Mouse (Mus musculus): ENCODE measurements around the gene Urm1. TPM values are rescaled to one million over a fixed set of nuclear protein-coding genes. Genes with fewer than 3 reads are reported as not detected.

Gene Urm1
- total and polyA plus RNA-seq, 2 experiments = 8.1 to 26.6 TPM

- no peak overlapping the region for H3K9ac ChIP-seq (ENCODE audit: low read depth, low read length)
- TF ChIP-seq POLR2A (IDR thresholded peaks at IDR 0.05; ENCODE audit: extremely low read depth, insufficient read depth, low read length) (no peak), CTCF (IDR thresholded peaks at IDR 0.05; ENCODE audit: low read depth, low read length) (no peak)
- no peaks in the 10 kb centered on the region for H3K27me3 ChIP-seq (ENCODE audit: control insufficient read depth, insufficient read depth, low read length)
- H3K4me3 ChIP-seq (ENCODE audit: insufficient read depth, low read depth, low read length) = no peak overlapping the region
- no peaks in the 10 kb centered on the region for H3K4me1 ChIP-seq (ENCODE audit: control insufficient read depth, insufficient read depth, low read length)
- no peak overlapping the region for H3K27ac ChIP-seq (replicated peaks; ENCODE audit: insufficient read depth, low read depth, low read length)
- no peak for DNase-seq (ENCODE audit: extremely low read depth, low read depth, low spot score)
- H3K36me3 ChIP-seq (ENCODE audit: control insufficient read depth, insufficient read depth, low read length) = 0 out of 2 replicates have a peak, but pooled peaks cover 2% of the 10 kb centered on the region
- H3K79me2 ChIP-seq (ENCODE audit: control insufficient read depth, insufficient read depth, low read length) = peaks cover 4% of the 10 kb centered on the region; the same call in 1 of the 2 replicates
- WGBS = 92% methylated on average over 2 of the region's 2 CpGs
Observed at GRCm38 (mm10) chr2:29835391-29835899, 15.6 kb downstream of the Urm1 start.

- TF ChIP-seq CTCF (IDR thresholded peaks at IDR 0.05; ENCODE audit: low read depth, low read length) (no peak), POLR2A (IDR thresholded peaks at IDR 0.05; ENCODE audit: extremely low read depth, insufficient read depth, low read length) (no peak)
- Histone ChIP-seq H3K4me1 (ENCODE audit: control insufficient read depth, insufficient read depth, low read length) (no peaks in the 10 kb centered on the region), H3K4me3 (ENCODE audit: insufficient read depth, low read depth, low read length) (no peak overlapping the region), H3K9ac (ENCODE audit: low read depth, low read length) (no peak overlapping the region), H3K27ac (replicated peaks; ENCODE audit: insufficient read depth, low read depth, low read length) (no peak overlapping the region), H3K27me3 (ENCODE audit: control insufficient read depth, insufficient read depth, low read length) (no peaks in the 10 kb centered on the region), H3K36me3 (ENCODE audit: control insufficient read depth, insufficient read depth, low read length) (peaks cover 4% of the 10 kb centered on the region; the same call in 1 of the 2 replicates), H3K79me2 (ENCODE audit: control insufficient read depth, insufficient read depth, low read length) (no peaks in the 10 kb centered on the region)
- no peak for DNase-seq (ENCODE audit: extremely low read depth, low read depth, low spot score)
- 65% methylated on average over 4 of the region's 4 CpGs for WGBS
Observed at GRCm38 (mm10) chr2:29839460-29839859, 19.6 kb downstream of the Urm1 start.

- TF ChIP-seq POLR2A (IDR thresholded peaks at IDR 0.05; ENCODE audit: extremely low read depth, insufficient read depth, low read length) (no peak), CTCF (IDR thresholded peaks at IDR 0.05; ENCODE audit: low read depth, low read length) (no peak)
- no peak overlapping the region for H3K4me3 ChIP-seq (ENCODE audit: insufficient read depth, low read depth, low read length)
- 87% methylated on average over 9 of the region's 9 CpGs for WGBS
- H3K27ac ChIP-seq (replicated peaks; ENCODE audit: insufficient read depth, low read depth, low read length) = no peak overlapping the region
- H3K79me2 ChIP-seq (ENCODE audit: control insufficient read depth, insufficient read depth, low read length) = no peaks in the 10 kb centered on the region
- H3K4me1 ChIP-seq (ENCODE audit: control insufficient read depth, insufficient read depth, low read length) = no peaks in the 10 kb centered on the region
- no peaks in the 10 kb centered on the region; the same call in 1 of the 2 replicates for H3K27me3 ChIP-seq (ENCODE audit: control insufficient read depth, insufficient read depth, low read length)
- H3K9ac ChIP-seq (ENCODE audit: low read depth, low read length) = no peak overlapping the region
- peaks cover 4% of the 10 kb centered on the region; the same call in 1 of the 2 replicates for H3K36me3 ChIP-seq (ENCODE audit: control insufficient read depth, insufficient read depth, low read length)
- DNase-seq (ENCODE audit: extremely low read depth, low read depth, low spot score) = no peak
Observed at GRCm38 (mm10) chr2:29843231-29844105, 23.6 kb downstream of the Urm1 start.

- DNase-seq (ENCODE audit: extremely low read depth, low read depth, low spot score) = no peak
- Histone ChIP-seq H3K79me2 (ENCODE audit: control insufficient read depth, insufficient read depth, low read length) (no peaks in the 10 kb centered on the region), H3K27ac (replicated peaks; ENCODE audit: insufficient read depth, low read depth, low read length) (no peak overlapping the region), H3K4me3 (ENCODE audit: insufficient read depth, low read depth, low read length) (no peak overlapping the region), H3K27me3 (ENCODE audit: control insufficient read depth, insufficient read depth, low read length) (no peaks in the 10 kb centered on the region; the same call in 1 of the 2 replicates), H3K4me1 (ENCODE audit: control insufficient read depth, insufficient read depth, low read length) (no peaks in the 10 kb centered on the region), H3K9ac (ENCODE audit: low read depth, low read length) (no peak overlapping the region), H3K36me3 (ENCODE audit: control insufficient read depth, insufficient read depth, low read length) (peaks cover 4% of the 10 kb centered on the region; the same call in 1 of the 2 replicates)
- WGBS = 92% methylated on average over 2 of the region's 2 CpGs
- no peak for TF ChIP-seq CTCF (IDR thresholded peaks at IDR 0.05; ENCODE audit: low read depth, low read length)
- TF ChIP-seq POLR2A (IDR thresholded peaks at IDR 0.05; ENCODE audit: extremely low read depth, insufficient read depth, low read length) = no peak
Observed at GRCm38 (mm10) chr2:29844115-29844514, 24.2 kb downstream of the Urm1 start.

- no peak overlapping the region for H3K4me3 ChIP-seq (ENCODE audit: insufficient read depth, low read depth, low read length)
- H3K9ac ChIP-seq (ENCODE audit: low read depth, low read length) = no peak overlapping the region
- 97% methylated on average over 3 of the region's 3 CpGs for WGBS
- TF ChIP-seq CTCF (IDR thresholded peaks at IDR 0.05; ENCODE audit: low read depth, low read length) = no peak
- TF ChIP-seq POLR2A (IDR thresholded peaks at IDR 0.05; ENCODE audit: extremely low read depth, insufficient read depth, low read length) = no peak
- H3K79me2 ChIP-seq (ENCODE audit: control insufficient read depth, insufficient read depth, low read length) = no peaks in the 10 kb centered on the region
- H3K4me1 ChIP-seq (ENCODE audit: control insufficient read depth, insufficient read depth, low read length) = no peaks in the 10 kb centered on the region
- DNase-seq (ENCODE audit: extremely low read depth, low read depth, low spot score) = no peak
- no peak overlapping the region for H3K27ac ChIP-seq (replicated peaks; ENCODE audit: insufficient read depth, low read depth, low read length)
- H3K36me3 ChIP-seq (ENCODE audit: control insufficient read depth, insufficient read depth, low read length) = peaks cover 4% of the 10 kb centered on the region; the same call in 1 of the 2 replicates
- H3K27me3 ChIP-seq (ENCODE audit: control insufficient read depth, insufficient read depth, low read length) = no peaks in the 10 kb centered on the region; the same call in 1 of the 2 replicates
Observed at GRCm38 (mm10) chr2:29844661-29845060, 24.8 kb downstream of the Urm1 start.

All from liver, adult 2 months (tissue).